Mouse (Mus musculus) embryonic fibroblast, embryonic 13.5 days (primary cell): ENCODE data around the gene Ptprd.

Source experiments
- CTCF ChIP-seq: IDR thresholded peaks from 2 replicates; pipeline ENCODE4 v1.5.1; 2011; ENCODE audit warnings: mild to moderate bottlenecking, control low read depth, low read length, moderate library complexity, borderline replicate concordance; ENCODE audit not compliant: insufficient read depth
- POLR2A ChIP-seq: IDR thresholded peaks from 2 replicates; pipeline ENCODE4 v1.6.1; 2011; ENCODE audit warnings: low read depth, mild to moderate bottlenecking, control low read depth, low read length, moderate library complexity

DNA sequence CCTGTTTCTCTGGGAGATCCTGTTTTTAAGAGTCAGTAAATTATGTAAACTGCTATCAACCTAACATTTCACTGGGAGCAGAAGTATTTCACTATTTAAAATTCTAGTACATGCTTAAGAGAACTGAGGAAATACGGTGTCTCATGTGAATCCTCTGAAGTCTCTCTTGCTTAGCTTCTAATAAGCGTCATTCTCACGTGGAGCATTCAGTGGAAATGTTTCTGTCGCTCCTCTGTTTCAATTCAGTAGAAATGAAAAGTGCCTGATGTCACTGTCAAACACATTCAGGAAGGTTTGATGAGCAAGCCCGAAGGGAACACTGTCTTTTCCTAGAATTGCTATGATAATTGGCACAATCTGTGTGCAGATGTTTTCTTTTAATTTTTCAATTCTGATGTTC lies 350.5 kb downstream of the Ptprd start:
- no peak for TF ChIP-seq CTCF
- TF ChIP-seq POLR2A: no peak
